Mouse (Mus musculus) heart, postnatal 0 days (tissue): Measurements from ENCODE around the gene Dnajb1.

Experiments used
- CTCF ChIP-seq: IDR thresholded peaks from 2 replicates; pipeline ENCODE4 v1.5.1; 2016; ENCODE audit warnings: antibody characterized with exemption, control low read depth, low read depth
- EP300 ChIP-seq: IDR thresholded peaks from 2 replicates; pipeline ENCODE4 v1.6.1; 2016; ENCODE audit warnings: antibody characterized with exemption, low read depth

GRCm38 (mm10) chr8:83562669-83563068, 45.3 kb upstream of the Dnajb1 start:
- TF ChIP-seq CTCF (no peak), EP300 (no peak)
